ENCODE assay signal across 29 mouse cellular contexts in genomic region chr5:47693478-47693877, GRCm38 (mm10).
DNase-seq lines count a peak whose midpoint lies in the region; ATAC-seq lines count a peak whose summit lies in the region.
"Had no signal": no experiment of that assay in that cellular context is flagged by ENCODE, and none has a peak within 500 bp of the region (broad histone marks: within the 10 kb centered on the region; RNA-seq: fewer than 3 reads in every experiment).

No protein-coding gene starts in this region.

- no peaks in the 10 kb centered on the region for H3K9me3 ChIP-seq in heart, embryonic 12.5 days (replicated peaks)
- no peaks in the 10 kb centered on the region for H3K9me3 ChIP-seq in neural tube, embryonic 11.5 days (ENCODE audit: control insufficient read depth, low read length)
- H3K9me3 ChIP-seq in neural tube, embryonic 15.5 days (replicated peaks), result no peaks in the 10 kb centered on the region
- no peaks in the 10 kb centered on the region for H3K9me3 ChIP-seq in kidney, embryonic 14.5 days (ENCODE audit: control insufficient read depth, low read length)
- H3K9me3 ChIP-seq: embryonic facial prominence, embryonic 13.5 days; forebrain, embryonic 10.5 days; forebrain, embryonic 15.5 days; hindbrain, embryonic 12.5 days; intestine, embryonic 15.5 days; limb, embryonic 13.5 days; lung, embryonic 15.5 days; midbrain, embryonic 12.5 days had no signal

- intact Hi-C loops in heart, postnatal 14 days (cut with DNase I), result no loop called here

- no peak overlapping the region for H3K9ac ChIP-seq in heart, embryonic 12.5 days
- H3K9ac ChIP-seq in neural tube, embryonic 11.5 days (ENCODE audit: low read length), result no peak overlapping the region
- H3K9ac ChIP-seq in neural tube, embryonic 15.5 days (replicated peaks), result no peak overlapping the region
- H3K9ac ChIP-seq in kidney, embryonic 14.5 days (ENCODE audit: low read depth, low read length), result no peak overlapping the region
- H3K9ac ChIP-seq: embryonic facial prominence, embryonic 13.5 days; forebrain, embryonic 15.5 days; hindbrain, embryonic 12.5 days; intestine, embryonic 15.5 days; limb, embryonic 13.5 days; lung, embryonic 15.5 days; midbrain, embryonic 12.5 days had no signal

- WGBS in heart, embryonic 12.5 days, result 51% methylated on average over 6 of the region's 6 CpGs
- WGBS in neural tube, embryonic 11.5 days, result 72% methylated on average over 6 of the region's 6 CpGs
- WGBS in neural tube, embryonic 15.5 days, result 83% methylated on average over 6 of the region's 6 CpGs
- 25% methylated on average over 6 of the region's 6 CpGs for WGBS in kidney, embryonic 14.5 days

- no peak overlapping the region for H3K4me3 ChIP-seq in heart, embryonic 12.5 days
- no peak overlapping the region for H3K4me3 ChIP-seq in neural tube, embryonic 11.5 days (ENCODE audit: low read depth, low read length)
- H3K4me3 ChIP-seq in neural tube, embryonic 15.5 days (replicated peaks), result no peak overlapping the region
- H3K4me3 ChIP-seq in kidney, embryonic 14.5 days (ENCODE audit: low read length), result no peak overlapping the region
- H3K4me3 ChIP-seq: embryonic facial prominence, embryonic 13.5 days; forebrain, embryonic 10.5 days; forebrain, embryonic 15.5 days; hindbrain, embryonic 12.5 days; intestine, embryonic 15.5 days; layer of hippocampus, adult 2 months; left cerebral cortex, adult 2 months; limb, embryonic 13.5 days; lung, embryonic 15.5 days; megakaryocyte, embryonic 14.5 days; midbrain, embryonic 12.5 days had no signal

- no peak overlapping the region for H3K4me2 ChIP-seq in heart, embryonic 12.5 days
- H3K4me2 ChIP-seq in neural tube, embryonic 11.5 days (ENCODE audit: low read depth), result no peak overlapping the region
- H3K4me2 ChIP-seq in neural tube, embryonic 15.5 days, result no peak overlapping the region
- no peak overlapping the region for H3K4me2 ChIP-seq in kidney, embryonic 14.5 days (replicated peaks; ENCODE audit: low read depth, low read length)
- H3K4me2 ChIP-seq: embryonic facial prominence, embryonic 13.5 days; forebrain, embryonic 15.5 days; hindbrain, embryonic 12.5 days; intestine, embryonic 15.5 days; limb, embryonic 13.5 days; liver, embryonic 11.5 days; lung, embryonic 15.5 days; midbrain, embryonic 12.5 days had no signal

- no peaks in the 10 kb centered on the region for H3K27me3 ChIP-seq in heart, embryonic 12.5 days (replicated peaks)
- no peaks in the 10 kb centered on the region for H3K27me3 ChIP-seq in neural tube, embryonic 11.5 days (ENCODE audit: control insufficient read depth, insufficient read depth, low read length)
- no peaks in the 10 kb centered on the region for H3K27me3 ChIP-seq in neural tube, embryonic 15.5 days (replicated peaks)
- no peaks in the 10 kb centered on the region for H3K27me3 ChIP-seq in kidney, embryonic 14.5 days (ENCODE audit: control insufficient read depth, insufficient read depth, low read length)
- H3K27me3 ChIP-seq: embryonic facial prominence, embryonic 13.5 days; forebrain, embryonic 15.5 days; hindbrain, embryonic 12.5 days; intestine, embryonic 15.5 days; limb, embryonic 13.5 days; lung, embryonic 15.5 days; megakaryocyte, embryonic 14.5 days; midbrain, embryonic 12.5 days had no signal

- H3K36me3 ChIP-seq in heart, embryonic 12.5 days, result no peaks in the 10 kb centered on the region
- no peaks in the 10 kb centered on the region for H3K36me3 ChIP-seq in neural tube, embryonic 11.5 days (ENCODE audit: control insufficient read depth, insufficient read depth, low read length)
- no peaks in the 10 kb centered on the region for H3K36me3 ChIP-seq in neural tube, embryonic 15.5 days
- H3K36me3 ChIP-seq in kidney, embryonic 14.5 days (ENCODE audit: control insufficient read depth, insufficient read depth, low read length), result no peaks in the 10 kb centered on the region
- H3K36me3 ChIP-seq: embryonic facial prominence, embryonic 13.5 days; forebrain, embryonic 10.5 days; forebrain, embryonic 15.5 days; hindbrain, embryonic 12.5 days; intestine, embryonic 15.5 days; limb, embryonic 13.5 days; lung, embryonic 15.5 days; midbrain, embryonic 12.5 days had no signal

- no peaks in the 10 kb centered on the region for H3K4me1 ChIP-seq in heart, embryonic 12.5 days (replicated peaks)
- no peaks in the 10 kb centered on the region for H3K4me1 ChIP-seq in neural tube, embryonic 11.5 days (ENCODE audit: control insufficient read depth, insufficient read depth, low read length)
- no peaks in the 10 kb centered on the region for H3K4me1 ChIP-seq in neural tube, embryonic 15.5 days
- no peaks in the 10 kb centered on the region for H3K4me1 ChIP-seq in kidney, embryonic 14.5 days (ENCODE audit: control insufficient read depth, insufficient read depth, low read length)
- H3K4me1 ChIP-seq: embryonic facial prominence, embryonic 13.5 days; forebrain, embryonic 10.5 days; forebrain, embryonic 15.5 days; hindbrain, embryonic 12.5 days; intestine, embryonic 15.5 days; limb, embryonic 13.5 days; lung, embryonic 15.5 days; megakaryocyte, embryonic 14.5 days; midbrain, embryonic 12.5 days had no signal

- DNase-seq in heart, postnatal 14 days, result no peak
- DNase-seq in neural tube, embryonic 11.5 days (ENCODE audit: low spot score), result peak; percentile 10
- peak; percentile 36 to 68 for DNase-seq in kidney, postnatal 25 days
- DNase-seq in lung, postnatal 25 days (ENCODE audit: low spot score), result no peak
- DNase-seq: adrenal gland, postnatal 14 days; cerebellum, adult 11 months; cerebellum, postnatal 25 days; embryo, embryonic 11 days; gastrocnemius, postnatal 25 days; heart, postnatal 36 days; lung, postnatal 36 days had no signal

- no peak overlapping the region for H3K27ac ChIP-seq in heart, embryonic 12.5 days (ENCODE audit: poor library complexity, severe bottlenecking)
- H3K27ac ChIP-seq in neural tube, embryonic 11.5 days (ENCODE audit: low read depth, low read length), result no peak overlapping the region
- H3K27ac ChIP-seq in neural tube, embryonic 15.5 days (replicated peaks), result no peak overlapping the region
- no peak overlapping the region for H3K27ac ChIP-seq in kidney, embryonic 14.5 days (ENCODE audit: low read depth, low read length)
- H3K27ac ChIP-seq: embryonic facial prominence, embryonic 13.5 days; forebrain, embryonic 10.5 days; forebrain, embryonic 15.5 days; hindbrain, embryonic 12.5 days; hindbrain, postnatal 0 days; intestine, embryonic 15.5 days; layer of hippocampus, adult 2 months; left cerebral cortex, adult 2 months; limb, embryonic 13.5 days; lung, embryonic 15.5 days; midbrain, embryonic 12.5 days had no signal

- peak; percentile 33; the same call in 1 of the 2 replicates for ATAC-seq in heart, embryonic 12.5 days (ENCODE audit: insufficient number of reproducible peaks, low FRiP score)
- ATAC-seq in neural tube, embryonic 11.5 days (ENCODE audit: insufficient read depth, low FRiP score, low TSS enrichment), result no peak
- no peak for ATAC-seq in neural tube, embryonic 15.5 days (ENCODE audit: low FRiP score)
- peak; percentile 84 for ATAC-seq in kidney, embryonic 14.5 days (ENCODE audit: low FRiP score, low TSS enrichment)
- ATAC-seq in megakaryocyte, adult 5-6 weeks (ENCODE audit: poor library complexity, severe bottlenecking), result no peak
- ATAC-seq: CD4-positive, CD25-positive, alpha-beta regulatory T cell, adult 4 months; forebrain, embryonic 15.5 days; hindbrain, postnatal 0 days; intestine, embryonic 15.5 days had no signal

Comparison
In these comparisons a context has a peak if more than half of its experiments do, and no peak if none do; other contexts are left out.
1. ATAC-seq: peak in heart, embryonic 12.5 days (single experiment) and kidney, embryonic 14.5 days (single experiment); none in neural tube, embryonic 11.5 days (single experiment), neural tube, embryonic 15.5 days (single experiment) and megakaryocyte, adult 5-6 weeks (single experiment).
2. DNase-seq: peak in neural tube, embryonic 11.5 days (single experiment) and kidney, postnatal 25 days (2 of 2); none in heart, postnatal 14 days (0 of 2) and lung, postnatal 25 days (single experiment).